Mouse (Mus musculus) kidney, adult 2 months (tissue): ENCODE measurements around the gene Magi2.

Source experiments
- CTCF ChIP-seq: fragments of 200-500 bp; conservative IDR thresholded peaks from 2 replicates; pipeline ENCODE4 v1.5.1; 2011; ENCODE audit warnings: low read depth, mild to moderate bottlenecking, control low read depth, low read length, moderate library complexity, mixed read lengths; ENCODE audit not compliant: insufficient read depth, insufficient read length
- POLR2A ChIP-seq: fragments of 200-500 bp; IDR thresholded peaks from one replicate; pipeline ENCODE4 v1.6.1; 2011; ENCODE audit warnings: low read depth, low read length, control low read depth

- TF ChIP-seq POLR2A = no peak
- no peak for TF ChIP-seq CTCF
Measured at GRCm38 (mm10) chr5:19178594-19178993, 48.2 kb upstream of the Magi2 start.
